Mouse (Mus musculus): ENCODE measurements at regions not wholly inside any gene's neighbourhood (a gene's known extent, or its start where the extent isn't known, plus 50 kb on each side); places are given as distances from the start of the nearest gene placed in this dataset.
"Not testable (repeated sequence)": the region's sequence is repeated elsewhere in the genome, so short reads cannot be mapped to it uniquely, and the experiment has no call there.

- H3K4me2 ChIP-seq (ENCODE audit: low read depth, low read length); H3K4me3 ChIP-seq (ENCODE audit: low read length); ATAC-seq (replicated peaks; ENCODE audit: extremely low read depth, insufficient read depth, low FRiP score); H3K36me3 ChIP-seq (ENCODE audit: control insufficient read depth, insufficient read depth); H3K4me1 ChIP-seq (ENCODE audit: control insufficient read depth, insufficient read depth, low read length); H3K27ac ChIP-seq (ENCODE audit: low read length); H3K9me3 ChIP-seq (replicated peaks; ENCODE audit: control insufficient read depth, low read length); H3K27me3 ChIP-seq (ENCODE audit: control insufficient read depth, insufficient read depth, low read length); H3K9ac ChIP-seq (ENCODE audit: low read length): not testable (repeated sequence)
- WGBS = 83% methylated on average over 5 of the region's 5 CpGs
Observed at GRCm38 (mm10) chr11:24322412-24322811, 244.6 kb downstream of the Bcl11a start.

- no peak overlapping the region for H3K9ac ChIP-seq (ENCODE audit: low read length)
- peak; percentile 60; the same call in 1 of the 2 replicates for ATAC-seq (replicated peaks; ENCODE audit: extremely low read depth, insufficient read depth, low FRiP score)
- no peaks in the 10 kb centered on the region for H3K27me3 ChIP-seq (ENCODE audit: control insufficient read depth, insufficient read depth, low read length)
- H3K9me3 ChIP-seq (replicated peaks; ENCODE audit: control insufficient read depth, low read length) = no peaks in the 10 kb centered on the region
- 21% methylated on average over 4 of the region's 4 CpGs for WGBS
- no peaks in the 10 kb centered on the region for H3K36me3 ChIP-seq (ENCODE audit: control insufficient read depth, insufficient read depth)
- peaks cover 8% of the 10 kb centered on the region; the same call in 1 of the 2 replicates for H3K4me1 ChIP-seq (ENCODE audit: control insufficient read depth, insufficient read depth, low read length)
- H3K27ac ChIP-seq (ENCODE audit: low read length) = no peak overlapping the region
- no peak overlapping the region for H3K4me3 ChIP-seq (ENCODE audit: low read length)
- no peak overlapping the region for H3K4me2 ChIP-seq (ENCODE audit: low read depth, low read length)
Observed at GRCm38 (mm10) chr11:24328481-24328880, 250.6 kb downstream of the Bcl11a start.

- Histone ChIP-seq H3K36me3 (ENCODE audit: control insufficient read depth, insufficient read depth) (no peaks in the 10 kb centered on the region), H3K27ac (ENCODE audit: low read length) (no peak overlapping the region), H3K9me3 (replicated peaks; ENCODE audit: control insufficient read depth, low read length) (no peaks in the 10 kb centered on the region), H3K9ac (ENCODE audit: low read length) (no peak overlapping the region), H3K27me3 (ENCODE audit: control insufficient read depth, insufficient read depth, low read length) (no peaks in the 10 kb centered on the region), H3K4me3 (ENCODE audit: low read length) (no peak overlapping the region), H3K4me2 (ENCODE audit: low read depth, low read length) (no peak overlapping the region), H3K4me1 (ENCODE audit: control insufficient read depth, insufficient read depth, low read length) (peaks cover 8% of the 10 kb centered on the region; the same call in 1 of the 2 replicates)
- 83% methylated on average over 10 of the region's 10 CpGs for WGBS
- no peak for ATAC-seq (replicated peaks; ENCODE audit: extremely low read depth, insufficient read depth, low FRiP score)
Observed at GRCm38 (mm10) chr11:24330366-24331124, 252.7 kb downstream of the Bcl11a start.

- WGBS = 88% methylated on average over 3 of the region's 3 CpGs
- H3K9ac ChIP-seq (ENCODE audit: low read length) = no peak overlapping the region
- H3K4me1 ChIP-seq (ENCODE audit: control insufficient read depth, insufficient read depth, low read length) = peaks cover 8% of the 10 kb centered on the region; the same call in 1 of the 2 replicates
- no peak overlapping the region for H3K27ac ChIP-seq (ENCODE audit: low read length)
- no peak for ATAC-seq (replicated peaks; ENCODE audit: extremely low read depth, insufficient read depth, low FRiP score)
- H3K4me3 ChIP-seq (ENCODE audit: low read length) = no peak overlapping the region
- no peaks in the 10 kb centered on the region for H3K9me3 ChIP-seq (replicated peaks; ENCODE audit: control insufficient read depth, low read length)
- H3K27me3 ChIP-seq (ENCODE audit: control insufficient read depth, insufficient read depth, low read length) = no peaks in the 10 kb centered on the region
- H3K36me3 ChIP-seq (ENCODE audit: control insufficient read depth, insufficient read depth) = no peaks in the 10 kb centered on the region
- H3K4me2 ChIP-seq (ENCODE audit: low read depth, low read length) = no peak overlapping the region
Observed at GRCm38 (mm10) chr11:24332241-24332640, 254.4 kb downstream of the Bcl11a start.

GRCm38 (mm10) chr11:24333111-24333510, 255.3 kb downstream of the Bcl11a start:
- Histone ChIP-seq H3K4me2 (ENCODE audit: low read depth, low read length) (no peak overlapping the region), H3K27me3 (ENCODE audit: control insufficient read depth, insufficient read depth, low read length) (no peaks in the 10 kb centered on the region), H3K4me3 (ENCODE audit: low read length) (no peak overlapping the region), H3K27ac (ENCODE audit: low read length) (no peak overlapping the region), H3K36me3 (ENCODE audit: control insufficient read depth, insufficient read depth) (no peaks in the 10 kb centered on the region), H3K4me1 (ENCODE audit: control insufficient read depth, insufficient read depth, low read length) (peaks cover 6% of the 10 kb centered on the region; the same call in 1 of the 2 replicates), H3K9ac (ENCODE audit: low read length) (no peak overlapping the region), H3K9me3 (replicated peaks; ENCODE audit: control insufficient read depth, low read length) (no peaks in the 10 kb centered on the region)
- WGBS = 65% methylated on average over 6 of the region's 6 CpGs
- ATAC-seq (replicated peaks; ENCODE audit: extremely low read depth, insufficient read depth, low FRiP score) = no peak

GRCm38 (mm10) chr11:24335256-24335655, 257.4 kb downstream of the Bcl11a start:
- no peaks in the 10 kb centered on the region for H3K9me3 ChIP-seq (replicated peaks; ENCODE audit: control insufficient read depth, low read length)
- ATAC-seq (replicated peaks; ENCODE audit: extremely low read depth, insufficient read depth, low FRiP score) = no peak
- H3K9ac ChIP-seq (ENCODE audit: low read length) = no peak overlapping the region
- no peaks in the 10 kb centered on the region for H3K36me3 ChIP-seq (ENCODE audit: control insufficient read depth, insufficient read depth)
- no peaks in the 10 kb centered on the region for H3K4me1 ChIP-seq (ENCODE audit: control insufficient read depth, insufficient read depth, low read length)
- no peaks in the 10 kb centered on the region for H3K27me3 ChIP-seq (ENCODE audit: control insufficient read depth, insufficient read depth, low read length)
- no peak overlapping the region for H3K4me2 ChIP-seq (ENCODE audit: low read depth, low read length)
- WGBS = 85% methylated on average over 4 of the region's 4 CpGs
- no peak overlapping the region for H3K27ac ChIP-seq (ENCODE audit: low read length)
- H3K4me3 ChIP-seq (ENCODE audit: low read length) = no peak overlapping the region

GRCm38 (mm10) chr11:24338111-24338510, 260.3 kb downstream of the Bcl11a start:
- Histone ChIP-seq H3K4me2 (ENCODE audit: low read depth, low read length) (no peak overlapping the region), H3K4me1 (ENCODE audit: control insufficient read depth, insufficient read depth, low read length) (no peaks in the 10 kb centered on the region), H3K9ac (ENCODE audit: low read length) (no peak overlapping the region), H3K4me3 (ENCODE audit: low read length) (no peak overlapping the region), H3K27me3 (ENCODE audit: control insufficient read depth, insufficient read depth, low read length) (no peaks in the 10 kb centered on the region), H3K36me3 (ENCODE audit: control insufficient read depth, insufficient read depth) (no peaks in the 10 kb centered on the region), H3K27ac (ENCODE audit: low read length) (no peak overlapping the region), H3K9me3 (replicated peaks; ENCODE audit: control insufficient read depth, low read length) (no peaks in the 10 kb centered on the region)
- 83% methylated on average over 1 of the region's 1 CpGs for WGBS
- no peak for ATAC-seq (replicated peaks; ENCODE audit: extremely low read depth, insufficient read depth, low FRiP score)

- Histone ChIP-seq H3K9ac (ENCODE audit: low read length) (no peak overlapping the region), H3K36me3 (ENCODE audit: control insufficient read depth, insufficient read depth) (no peaks in the 10 kb centered on the region), H3K4me1 (ENCODE audit: control insufficient read depth, insufficient read depth, low read length) (no peaks in the 10 kb centered on the region), H3K4me2 (ENCODE audit: low read depth, low read length) (no peak overlapping the region), H3K27me3 (ENCODE audit: control insufficient read depth, insufficient read depth, low read length) (no peaks in the 10 kb centered on the region), H3K9me3 (replicated peaks; ENCODE audit: control insufficient read depth, low read length) (no peaks in the 10 kb centered on the region), H3K4me3 (ENCODE audit: low read length) (no peak overlapping the region), H3K27ac (ENCODE audit: low read length) (no peak overlapping the region)
- ATAC-seq (replicated peaks; ENCODE audit: extremely low read depth, insufficient read depth, low FRiP score) = no peak
- 82% methylated on average over 1 of the region's 2 CpGs for WGBS
Observed at GRCm38 (mm10) chr11:24339061-24339460, 261.2 kb downstream of the Bcl11a start.

- no peaks in the 10 kb centered on the region for H3K9me3 ChIP-seq (replicated peaks; ENCODE audit: control insufficient read depth, low read length)
- no peak overlapping the region for H3K9ac ChIP-seq (ENCODE audit: low read length)
- H3K4me1 ChIP-seq (ENCODE audit: control insufficient read depth, insufficient read depth, low read length) = no peaks in the 10 kb centered on the region
- H3K27ac ChIP-seq (ENCODE audit: low read length) = no peak overlapping the region
- WGBS = 77% methylated on average over 2 of the region's 2 CpGs
- H3K36me3 ChIP-seq (ENCODE audit: control insufficient read depth, insufficient read depth) = no peaks in the 10 kb centered on the region
- no peak overlapping the region for H3K4me3 ChIP-seq (ENCODE audit: low read length)
- no peak overlapping the region for H3K4me2 ChIP-seq (ENCODE audit: low read depth, low read length)
- no peaks in the 10 kb centered on the region for H3K27me3 ChIP-seq (ENCODE audit: control insufficient read depth, insufficient read depth, low read length)
- ATAC-seq (replicated peaks; ENCODE audit: extremely low read depth, insufficient read depth, low FRiP score) = no peak
Observed at GRCm38 (mm10) chr11:24340677-24341076, 262.8 kb downstream of the Bcl11a start.

Measured in heart, embryonic 16.5 days (tissue).